Mouse (Mus musculus): Measurements from ENCODE around the gene Ubash3a.

Gene Ubash3a

DNA sequence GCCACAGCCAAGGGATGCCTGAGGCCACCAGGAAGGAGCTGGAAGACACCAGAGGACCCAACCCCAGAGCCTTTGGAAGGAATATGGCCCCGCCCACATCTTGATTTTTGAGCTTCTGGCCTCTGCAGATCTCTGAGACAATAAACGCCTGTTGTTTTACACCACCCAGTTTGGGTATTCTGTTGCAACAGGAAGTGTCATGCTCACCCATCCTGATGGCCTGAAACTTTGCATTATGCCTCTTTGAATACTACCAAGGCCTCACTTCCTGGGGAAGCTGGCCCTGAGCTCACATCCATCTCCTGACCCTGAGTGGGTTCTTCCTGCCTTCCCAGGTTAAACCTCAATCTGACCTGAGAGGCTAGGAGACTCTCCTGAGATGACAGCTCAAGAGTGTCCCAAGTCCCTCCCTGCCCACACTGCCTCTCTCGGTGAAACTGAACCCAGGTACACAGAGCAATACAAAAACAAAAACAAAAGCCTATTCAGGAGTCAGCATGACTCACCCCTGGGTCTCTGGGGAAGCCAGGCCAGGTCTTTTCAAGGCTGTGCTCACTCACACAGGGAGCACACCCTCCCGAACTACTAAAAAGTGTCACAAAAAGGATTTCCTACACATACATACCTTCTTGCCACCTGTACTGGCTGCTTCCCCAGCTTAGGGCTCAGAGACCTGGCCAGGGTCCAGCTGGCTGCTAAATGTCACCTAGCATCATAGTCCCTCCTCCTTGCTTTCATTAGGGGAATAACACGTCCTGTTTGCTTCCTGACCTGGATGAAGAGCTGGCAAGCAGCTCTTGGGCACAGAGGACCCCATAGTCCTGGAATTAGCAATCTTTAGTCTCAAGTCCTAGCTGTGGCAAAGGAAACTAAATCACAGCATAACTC, 8.6 kb downstream of the Ubash3a start:
- no peak for DNase-seq (ENCODE audit: low read depth)

DNA sequence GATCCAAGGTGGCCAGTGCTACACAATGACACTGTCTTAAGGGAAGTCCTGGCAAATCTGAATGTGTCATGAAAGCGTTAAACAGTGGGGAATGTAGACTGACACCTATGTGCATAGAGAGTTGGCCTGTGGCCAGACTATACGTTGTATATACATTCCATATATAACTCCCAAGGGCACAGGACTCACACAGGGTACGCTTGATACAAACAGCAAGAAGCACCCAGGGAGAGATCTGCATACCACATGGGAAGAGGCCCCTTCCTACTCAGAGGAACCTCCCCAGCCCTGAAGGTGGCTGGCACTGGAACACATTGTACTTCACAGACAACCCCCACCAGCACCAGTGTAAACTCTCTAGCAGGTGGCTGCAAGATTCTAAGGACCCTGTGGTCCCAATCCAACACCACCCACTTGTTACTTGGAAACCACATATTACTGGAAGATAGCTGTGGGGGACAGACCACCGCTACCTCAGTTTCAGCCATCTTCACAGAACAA, 15.2 kb downstream of the Ubash3a start:
- no peak for DNase-seq (ENCODE audit: low read depth)

DNA sequence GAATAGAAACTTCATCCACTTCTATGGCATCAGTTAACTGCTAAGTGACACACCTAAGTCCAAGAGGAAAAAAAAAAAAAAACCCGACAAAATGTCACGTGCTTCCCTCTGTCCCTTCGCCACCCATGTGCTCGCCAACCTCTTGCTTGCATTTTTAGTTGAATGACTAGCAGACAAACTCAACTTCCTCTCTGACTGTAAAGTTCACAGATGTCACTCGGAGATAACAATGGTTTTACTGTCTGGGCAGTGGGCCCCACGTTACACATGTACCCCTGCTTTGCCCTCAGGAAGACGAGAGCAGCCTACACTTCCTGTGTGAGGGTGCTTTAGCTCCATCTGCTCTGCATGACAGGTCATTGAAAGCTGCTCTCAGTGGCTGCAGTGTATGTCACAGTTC, 16.2 kb downstream of the Ubash3a start:
- no peak for DNase-seq (ENCODE audit: low read depth)

DNA sequence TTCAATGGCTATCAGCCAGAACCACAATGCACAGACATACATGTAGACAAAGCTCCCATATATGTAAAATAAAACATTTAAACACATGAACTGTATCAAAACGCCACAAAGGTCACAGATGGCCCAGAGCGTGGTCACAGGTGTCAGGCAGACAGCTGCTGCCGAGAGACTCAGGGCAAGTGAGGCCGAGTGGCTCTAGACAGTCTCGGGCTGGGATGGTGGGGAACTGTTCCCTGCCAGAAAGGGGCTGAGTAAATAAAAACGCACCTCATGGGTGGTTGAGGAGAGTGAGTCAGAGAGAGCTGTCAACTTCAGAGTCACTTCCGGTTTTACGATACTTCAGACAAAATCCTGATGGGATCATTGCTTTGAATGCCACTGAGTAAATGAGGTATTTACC, 16.9 kb downstream of the Ubash3a start:
- DNase-seq (ENCODE audit: low read depth) = no peak

DNA sequence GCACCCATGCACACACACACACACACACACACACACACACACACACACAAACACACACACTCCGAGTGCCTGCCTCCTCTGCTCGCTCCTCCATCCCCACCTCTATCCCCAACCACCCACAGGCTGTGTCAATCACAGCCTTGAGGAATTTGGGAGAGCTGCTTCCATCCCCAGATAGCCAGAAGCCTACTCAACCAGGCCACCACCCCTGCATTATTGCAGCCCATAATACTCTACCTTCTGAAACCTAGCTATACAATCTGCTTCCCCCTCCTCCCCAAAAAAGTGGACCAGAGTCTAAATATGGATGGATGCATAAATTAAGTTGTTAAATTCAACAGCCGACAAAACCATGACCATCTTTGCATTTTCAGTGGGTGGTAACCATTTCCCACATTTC, 18.7 kb downstream of the Ubash3a start:
- no peak for DNase-seq (ENCODE audit: low read depth)

DNA sequence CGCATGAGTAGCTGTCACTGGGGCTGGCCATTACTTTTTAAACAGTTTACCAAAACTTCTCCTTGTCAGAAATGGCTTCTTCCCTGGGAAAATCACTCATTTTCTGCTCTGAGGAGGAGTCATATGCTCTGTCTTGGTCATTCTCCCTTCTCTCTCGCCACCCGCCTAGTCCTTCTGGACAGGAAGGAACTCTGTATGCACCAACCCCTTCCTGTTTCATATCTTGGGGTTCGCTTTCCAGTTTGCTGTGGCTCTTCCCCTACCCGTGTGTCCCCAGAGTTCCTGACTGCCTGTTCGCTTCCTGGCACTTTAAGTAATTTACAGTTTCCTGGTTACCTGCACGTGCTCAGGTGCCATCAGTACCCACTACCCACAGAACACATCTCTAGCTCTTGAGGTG, 19.3 kb downstream of the Ubash3a start:
- DNase-seq (ENCODE audit: low read depth) = no peak

DNA sequence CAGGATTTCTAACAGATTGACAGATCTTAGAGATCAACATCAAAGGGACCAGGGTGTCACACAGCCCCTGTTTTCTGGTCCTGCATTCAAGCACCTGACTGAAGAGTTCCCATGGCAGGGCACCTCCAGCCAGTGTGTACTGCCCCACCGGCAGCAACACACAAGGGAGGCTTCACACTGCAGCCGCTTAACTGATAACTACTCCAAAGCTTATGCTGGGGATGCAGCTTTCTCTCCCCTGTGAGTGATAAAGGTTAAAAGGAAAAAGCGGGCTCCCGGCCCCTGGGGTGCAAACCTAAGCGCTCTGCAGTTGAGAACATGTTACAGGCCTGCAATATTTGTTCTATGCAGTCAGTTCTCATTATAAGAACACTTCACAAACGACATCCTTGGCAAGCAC, 24.1 kb downstream of the Ubash3a start:
- DNase-seq (ENCODE audit: low read depth) = no peak

DNA sequence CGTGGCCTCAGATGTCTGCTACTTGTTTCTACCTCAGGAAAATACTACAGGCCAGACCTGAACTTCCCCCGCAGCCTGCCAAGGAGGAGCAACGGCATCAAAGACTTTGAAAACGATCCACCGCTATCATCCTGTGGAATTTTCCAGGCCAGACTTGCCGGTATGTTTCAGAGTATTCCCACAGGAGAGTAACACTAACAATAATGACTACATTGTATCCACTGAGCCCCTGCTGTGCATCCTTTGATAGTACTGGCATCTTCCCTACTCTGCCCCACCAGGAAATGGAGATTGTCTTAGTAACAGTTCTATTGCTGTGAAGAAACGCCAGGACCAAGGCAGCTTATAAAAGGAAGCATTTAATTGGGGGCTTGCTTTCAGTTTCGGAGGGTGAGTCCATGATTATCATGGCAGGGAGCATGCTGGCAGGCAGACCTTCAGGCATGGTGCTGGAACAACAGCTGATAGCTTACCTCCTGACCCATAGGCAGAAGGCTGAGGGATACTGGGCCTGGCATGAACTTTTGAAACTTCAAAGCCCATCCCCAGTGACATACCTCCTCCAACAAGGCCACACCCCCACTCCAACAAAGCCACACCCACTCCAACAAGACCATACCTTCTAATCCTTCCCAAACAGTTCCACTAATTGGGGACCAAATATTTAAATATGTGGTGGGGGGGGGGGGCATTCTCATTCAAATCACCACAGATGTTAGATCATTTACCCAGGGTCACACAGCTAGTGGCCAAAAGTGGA, 24.8 kb downstream of the Ubash3a start:
- no peak for DNase-seq (ENCODE audit: low read depth)

DNA sequence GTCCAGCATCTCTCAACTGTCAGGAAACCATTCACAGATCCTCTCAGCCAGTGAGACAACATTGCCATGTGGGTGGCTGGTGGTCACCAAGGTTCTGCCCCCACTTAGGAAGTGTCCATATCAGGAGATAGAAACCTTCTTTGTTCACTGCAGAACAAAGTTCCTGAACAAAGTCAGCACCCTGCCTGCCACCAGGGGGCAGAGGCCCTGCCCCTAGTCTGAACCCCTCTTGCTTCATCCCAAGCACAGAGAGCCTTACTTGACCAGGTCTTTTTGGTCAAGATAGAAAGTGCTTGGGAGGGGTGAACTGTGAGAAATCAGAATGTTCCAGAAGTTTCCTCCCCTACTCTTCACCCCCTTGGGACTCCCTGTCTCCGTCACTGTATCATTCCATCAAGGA, 28.2 kb downstream of the Ubash3a start:
- no peak for DNase-seq (ENCODE audit: low read depth)

DNA sequence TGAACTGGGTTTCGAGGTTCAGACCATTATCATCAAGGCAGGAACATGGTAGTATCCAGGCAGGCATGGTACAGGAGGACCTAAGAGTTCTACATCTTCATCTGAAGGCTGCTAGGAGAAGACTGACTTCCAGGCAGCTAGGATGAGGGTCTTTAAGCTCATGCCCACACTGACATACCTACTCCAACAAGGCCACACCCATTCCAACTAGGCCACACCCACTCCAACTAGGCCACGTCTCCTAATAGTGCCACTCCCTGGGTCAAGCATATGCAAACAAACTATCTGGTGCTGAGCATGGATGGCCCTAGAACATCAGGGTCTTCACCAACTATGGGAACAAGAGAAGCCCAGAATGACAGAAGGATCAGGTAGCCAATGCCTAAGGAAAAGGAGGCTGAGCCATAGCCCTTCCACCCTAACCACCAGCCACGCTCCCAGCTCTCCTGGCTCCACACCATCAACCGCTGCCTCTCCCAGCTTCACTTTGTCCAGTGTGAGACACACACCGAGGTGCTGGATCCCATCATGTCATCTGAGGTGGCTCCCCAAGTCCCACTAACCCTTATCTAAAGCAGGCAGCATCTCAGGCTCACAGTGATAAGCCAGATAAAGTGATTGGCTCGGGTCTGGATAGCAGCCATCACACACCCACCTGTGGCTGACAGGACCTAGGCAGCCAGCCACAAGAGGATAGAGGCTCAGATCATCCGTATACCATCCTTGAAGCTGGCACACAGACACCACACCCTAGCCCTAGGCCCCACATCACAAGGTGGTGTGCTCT, 30.8 kb downstream of the Ubash3a start:
- DNase-seq (ENCODE audit: low read depth) = no peak

DNA sequence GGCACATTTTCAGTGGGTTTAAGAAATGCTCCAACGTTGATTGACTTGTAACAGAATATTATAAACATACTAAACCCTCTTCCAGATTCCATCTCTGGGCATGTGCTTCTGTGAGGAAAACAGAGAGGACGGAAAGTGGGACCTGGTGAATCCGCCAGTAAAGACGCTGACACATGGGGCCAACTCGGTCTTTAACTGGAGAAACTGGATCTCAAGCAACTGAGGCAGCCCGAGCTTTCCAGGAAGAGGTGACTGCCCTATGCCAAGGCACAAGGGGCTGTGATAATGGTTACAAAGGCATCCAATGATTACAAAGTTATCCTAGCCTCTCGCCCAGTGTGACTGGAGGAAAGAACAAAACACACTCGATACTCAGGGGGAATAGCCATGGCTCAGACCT, 33.5 kb downstream of the Ubash3a start:
- DNase-seq (ENCODE audit: low read depth) = no peak

DNA sequence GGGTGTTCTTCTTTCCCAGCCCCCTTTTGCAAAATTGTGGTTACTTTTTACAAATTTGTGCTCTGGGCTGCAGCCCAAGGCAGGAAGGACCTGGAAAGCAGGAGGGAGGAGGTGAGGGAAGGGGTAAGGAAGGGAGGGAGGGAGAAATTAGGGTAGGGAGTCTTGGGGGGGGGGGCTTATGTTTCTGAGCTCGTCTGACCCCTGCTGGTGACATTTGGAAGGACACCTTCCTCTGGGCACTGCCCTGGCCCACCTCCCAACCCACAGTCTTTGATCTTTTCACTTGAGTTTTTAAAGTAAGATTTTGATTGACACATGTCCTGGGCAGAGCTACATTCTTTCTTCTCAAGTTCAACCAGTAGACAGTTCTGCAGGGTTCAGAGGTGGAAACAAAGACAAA, 35.1 kb downstream of the Ubash3a start:
- DNase-seq (ENCODE audit: low read depth) = peak; percentile 10

DNA sequence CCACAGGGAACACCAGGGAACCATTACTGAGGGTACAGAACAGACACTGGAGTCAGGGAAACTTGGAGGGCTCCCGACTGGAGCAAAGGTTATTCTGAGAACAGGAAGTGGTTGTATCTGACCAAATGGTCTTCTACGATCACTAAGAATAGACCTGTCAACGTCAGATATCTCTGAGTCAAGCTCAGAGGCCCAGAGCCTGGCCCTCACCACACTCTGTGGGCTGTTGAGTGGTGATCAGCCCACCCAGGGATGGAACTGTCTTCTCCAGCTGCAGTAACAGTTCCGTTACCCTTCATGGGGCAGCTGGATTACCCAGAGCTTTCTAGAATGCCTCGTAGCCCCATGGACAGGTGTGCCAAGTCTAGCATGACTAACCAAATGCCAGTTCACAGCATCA, 37.6 kb downstream of the Ubash3a start:
- no peak for DNase-seq (ENCODE audit: low read depth)

DNA sequence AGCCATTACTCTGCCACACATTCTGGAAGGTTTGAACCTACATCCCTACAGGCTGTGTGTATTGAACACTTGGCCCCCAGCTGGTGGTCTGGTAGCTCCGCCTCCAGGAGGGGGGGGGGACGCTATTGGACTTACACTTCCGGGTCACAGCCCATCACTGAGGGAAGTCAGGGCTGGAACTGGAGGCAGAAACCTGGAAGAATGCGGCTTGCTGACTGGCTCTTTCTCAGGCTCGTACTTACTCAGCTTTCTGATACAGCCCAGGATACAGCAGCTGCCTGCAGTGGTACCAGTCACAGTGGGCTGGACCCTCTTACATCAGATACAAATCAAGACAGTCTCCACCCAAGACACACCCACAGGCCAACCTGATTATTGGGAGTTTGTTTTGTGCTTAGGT, 39.5 kb downstream of the Ubash3a start:
- no peak for DNase-seq (ENCODE audit: low read depth)

DNA sequence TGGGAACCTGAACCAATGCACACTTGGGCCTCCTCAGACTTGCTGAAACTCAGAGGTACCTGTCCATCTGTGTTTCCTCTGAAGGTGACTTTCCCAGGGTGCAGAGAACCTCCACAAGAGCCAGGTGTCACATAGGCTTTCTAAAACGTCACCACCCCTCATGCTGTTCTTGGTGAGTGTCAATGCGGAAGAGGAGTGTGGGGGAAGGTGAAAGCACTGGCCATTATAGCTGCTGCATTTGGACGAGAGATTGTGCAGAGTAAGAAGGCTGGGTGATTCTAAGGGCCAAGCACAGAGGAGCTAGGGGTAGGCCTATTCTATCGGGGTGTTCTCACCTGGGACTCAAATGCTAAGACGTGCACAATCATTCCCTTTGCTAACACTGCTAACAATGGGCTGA, 46.3 kb downstream of the Ubash3a start:
- no peak for DNase-seq (ENCODE audit: low read depth)

DNA sequence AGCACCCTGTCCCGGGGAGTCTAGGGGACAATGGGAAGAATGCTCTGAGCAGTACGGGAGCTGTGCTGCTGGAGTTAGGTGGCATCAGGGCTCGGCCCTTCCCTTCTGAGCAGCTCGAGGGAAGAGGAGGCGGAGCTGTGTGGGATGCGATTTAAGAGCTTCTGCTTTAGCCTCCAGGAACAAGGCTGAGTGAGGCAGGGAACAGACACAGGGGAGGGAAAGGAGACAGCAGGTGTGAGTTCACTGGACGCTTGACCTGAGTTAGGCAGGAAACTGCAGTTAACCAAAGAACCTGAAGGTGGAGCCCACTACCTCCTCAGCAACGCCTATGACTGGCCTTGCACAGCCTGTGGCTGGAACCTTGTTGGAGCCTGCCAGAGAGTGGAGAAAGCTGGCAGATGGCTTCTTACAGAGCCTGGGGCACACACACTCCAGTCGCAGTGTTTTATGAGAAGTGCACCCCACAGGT, 46.8 kb downstream of the Ubash3a start:
- DNase-seq (ENCODE audit: low read depth) = peak; percentile 63

DNA sequence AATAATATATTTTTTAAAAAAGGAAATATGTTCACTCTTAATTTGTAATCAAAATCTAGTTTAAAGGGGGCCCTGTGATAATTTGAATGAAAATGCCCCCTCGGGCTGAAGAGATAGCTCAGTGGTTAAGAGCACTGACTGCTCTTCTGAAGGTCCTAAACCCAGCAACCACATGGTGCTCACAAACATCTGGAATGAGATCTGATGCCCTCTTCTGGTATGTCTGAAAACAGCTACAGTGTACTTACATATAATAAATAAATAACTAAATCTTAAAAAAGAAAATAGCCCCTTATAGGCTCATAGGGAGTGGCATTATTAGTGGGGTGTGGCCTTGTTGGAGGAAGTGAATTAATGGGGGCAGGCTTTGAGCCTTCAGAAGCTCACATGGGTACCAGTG, 49.5 kb downstream of the Ubash3a start:
- no peak for DNase-seq (ENCODE audit: low read depth)

DNA sequence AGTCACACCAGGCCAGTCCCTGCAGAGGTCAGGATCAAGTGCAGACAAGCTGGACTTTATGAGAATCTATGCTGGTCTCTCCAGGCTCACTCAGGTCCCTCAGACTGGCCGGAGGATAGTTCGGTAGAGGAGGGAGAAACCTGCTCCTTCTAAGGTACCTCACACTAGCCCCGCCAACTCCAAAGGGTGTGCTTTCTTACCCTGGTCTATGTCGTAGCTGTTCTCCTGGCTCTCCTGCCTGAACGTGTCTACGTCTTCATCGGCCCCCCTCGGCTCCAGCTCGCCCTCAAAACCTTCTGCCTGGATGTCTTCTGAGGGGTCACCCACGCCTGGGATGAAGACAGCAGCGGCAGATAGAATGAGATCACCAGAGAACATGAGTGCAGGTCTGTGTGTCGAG, 50.2 kb downstream of the Ubash3a start:
- DNase-seq (ENCODE audit: low read depth) = no peak

DNA sequence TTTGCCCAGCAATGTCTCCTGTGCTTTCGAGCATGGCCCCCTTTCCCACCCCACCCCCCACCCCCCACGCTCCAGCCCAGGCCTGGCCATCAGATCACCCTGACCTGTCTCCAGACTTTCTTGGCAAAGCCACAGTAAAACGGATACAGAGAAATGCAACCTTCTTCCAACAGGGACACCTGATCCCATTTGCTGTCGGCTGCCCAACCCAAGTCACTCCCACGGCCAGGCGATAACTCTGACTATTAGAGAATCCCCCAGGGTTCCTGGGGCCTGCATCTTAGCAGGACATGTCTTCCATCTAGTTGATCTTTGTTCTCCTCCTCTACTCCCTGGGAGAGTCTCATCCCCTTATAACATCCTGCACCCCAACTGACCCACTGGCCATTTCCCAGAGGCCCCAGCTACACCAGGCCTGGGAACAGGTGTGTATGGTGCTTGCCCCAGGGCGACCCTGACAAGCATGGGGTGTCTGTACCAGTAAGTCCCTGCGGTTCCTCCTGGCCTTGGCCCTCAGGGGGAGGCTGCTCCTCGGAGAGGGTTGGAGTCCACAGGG, 50.7 kb downstream of the Ubash3a start:
- DNase-seq (ENCODE audit: low read depth) = no peak

DNA sequence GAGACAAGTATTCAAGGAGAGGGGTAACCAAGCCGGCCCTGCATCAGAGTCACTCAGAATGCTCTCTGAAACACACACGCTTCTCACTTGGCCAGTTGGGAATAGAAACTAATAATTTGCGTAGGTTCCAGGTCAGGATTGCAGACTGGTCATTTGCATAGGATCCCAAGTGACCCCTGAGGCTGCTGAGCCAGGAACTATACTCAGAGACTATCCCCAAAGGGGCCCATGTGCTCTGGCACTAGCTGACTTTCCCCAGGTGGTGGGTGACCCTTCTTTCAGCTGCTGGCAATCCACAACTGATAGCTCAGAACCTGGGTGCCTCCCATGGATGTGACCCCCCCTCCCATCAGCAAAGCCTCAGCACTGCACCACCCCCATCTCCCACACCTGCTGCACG, 51.5 kb downstream of the Ubash3a start:
- no peak for DNase-seq (ENCODE audit: low read depth)

DNA sequence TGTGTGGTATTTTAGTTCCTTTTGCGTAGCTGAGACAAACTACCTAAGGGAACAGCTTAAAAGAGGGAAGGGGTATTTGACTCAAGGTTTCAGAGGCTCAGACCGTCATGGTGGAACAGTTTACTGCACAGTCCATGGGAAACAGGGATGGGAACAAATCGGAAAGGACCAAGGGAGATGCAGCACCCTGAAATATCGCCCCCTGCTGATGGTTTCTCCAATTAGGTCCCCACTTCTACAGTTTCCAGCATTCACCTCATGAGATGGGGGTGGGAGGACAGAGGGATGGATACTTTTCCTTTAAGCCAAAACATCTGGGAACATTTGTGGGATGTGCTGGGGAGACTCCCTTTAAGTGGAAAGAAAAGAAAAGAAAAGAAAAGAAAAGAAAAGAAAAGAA, 52.2 kb downstream of the Ubash3a start:
- DNase-seq (ENCODE audit: low read depth) = no peak

DNA sequence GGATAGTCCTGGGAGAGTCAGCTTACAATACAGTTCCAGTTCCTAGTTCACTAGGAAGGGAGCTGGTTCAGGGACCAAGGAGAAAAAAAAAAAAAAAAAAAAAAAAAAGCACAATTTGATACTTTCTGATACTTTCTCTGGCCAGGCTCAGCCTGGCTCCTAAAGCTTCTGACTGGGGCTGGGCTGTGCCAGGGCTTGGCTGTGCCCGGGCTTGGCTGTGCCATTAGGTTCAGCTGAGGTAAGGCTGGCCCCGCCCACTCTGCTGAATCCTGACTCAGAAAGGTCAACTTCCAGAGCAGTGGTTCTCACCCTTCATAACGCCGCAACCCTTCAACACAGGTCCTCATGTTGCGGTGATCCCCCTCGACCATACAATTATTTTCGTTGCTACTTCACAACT, 52.8 kb downstream of the Ubash3a start:
- DNase-seq (ENCODE audit: low read depth) = no peak

Measured in NIH3T3 (cell line).